In genomic region chr10:111925489-111925860, GRCm38 (mm10) we compare ENCODE assay signal across 8 mouse cellular contexts. TPM values are rescaled to one million over a fixed set of nuclear protein-coding genes. Genes with fewer than 3 reads are reported as not detected.
DNase-seq lines count a peak whose midpoint lies in the region; ATAC-seq and TF ChIP-seq lines count a peak whose summit lies in the region.

No protein-coding gene starts in this region.

- no peaks in the 10 kb centered on the region for H3K9me3 ChIP-seq in hindbrain, postnatal 0 days (ENCODE audit: low read length)

- peak; percentile 80 for TF ChIP-seq CTCF in hindbrain, postnatal 0 days (IDR thresholded peaks at IDR 0.05; ENCODE audit: low read depth)

- H3K4me3 ChIP-seq in hindbrain, postnatal 0 days (ENCODE audit: low read length): no peak overlapping the region

- no peaks in the 10 kb centered on the region for H3K27me3 ChIP-seq in hindbrain, postnatal 0 days (ENCODE audit: insufficient read depth, low read length)

- 0 out of 2 replicates have a peak, but pooled peaks cover 4% of the 10 kb centered on the region for H3K4me1 ChIP-seq in hindbrain, postnatal 0 days (ENCODE audit: insufficient read depth, low read length)

- WGBS in hindbrain, postnatal 0 days: 2% methylated on average over 10 of the region's 10 CpGs

- ATAC-seq in common myeloid progenitor, adult 5-6 weeks (replicated peaks; ENCODE audit: low read depth, poor library complexity, severe bottlenecking): peak; percentile 81
- peak; percentile 87 for ATAC-seq in hindbrain, postnatal 0 days
- ATAC-seq in megakaryocyte progenitor cell, adult 5-6 weeks (replicated peaks; ENCODE audit: poor library complexity): peak; percentile 85

- H3K4me2 ChIP-seq in hindbrain, postnatal 0 days (ENCODE audit: low read depth, low read length): peak overlapping the region; percentile 27; the same call in 1 of the 2 replicates

- H3K27ac ChIP-seq in hindbrain, postnatal 0 days: no peak overlapping the region

- DNase-seq in ZHBTc4 (ENCODE audit: low read depth, low spot score): peak; percentile 82
- peak; percentile 64 to 84 for DNase-seq in gastrocnemius, adult 8-10 months (ENCODE audit: low spot score in 2 of 2)
- DNase-seq in hindbrain, postnatal 0 days (ENCODE audit: low spot score): peak; percentile 97
- peak; percentile 83 for DNase-seq in left cerebral cortex, adult 11 months (ENCODE audit: low spot score)
- peak; percentile 94 for DNase-seq in right cerebral cortex, postnatal 14 days
- DNase-seq in urinary bladder, postnatal 36 days (ENCODE audit: low spot score in 2 of 2): peak; percentile 85 to 89

- no peak overlapping the region for H3K9ac ChIP-seq in hindbrain, postnatal 0 days (replicated peaks; ENCODE audit: low read length)

- no peaks in the 10 kb centered on the region for H3K36me3 ChIP-seq in hindbrain, postnatal 0 days (ENCODE audit: insufficient read depth, low read length)

RNA-seq across cellular contexts. Expression of gene Krr1, which starts 47.0 kb away (rescaled TPM):
- total RNA-seq in common myeloid progenitor, adult 5-6 weeks (2017): 49.8 and 51.7 TPM in 2 replicates
- 10 to 100 TPM; 24.5 to 29.6 (median 27.4) TPM for total RNA-seq in gastrocnemius, adult 8-10 months (2022)
- total RNA-seq in hindbrain, postnatal 0 days (2014; rRNA removed): 21.1 and 24.8 TPM in 2 replicates
- 24.9 and 28.8 TPM in 2 replicates for polyA plus RNA-seq in hindbrain, postnatal 0 days (2015; fragmentation: Nextera tagmentation; extraction: Ambion mirVana)
- 74.9 and 77.0 TPM in 2 replicates for total RNA-seq in megakaryocyte progenitor cell, adult 5-6 weeks (2015)
- total RNA-seq in megakaryocyte progenitor cell, adult 5-6 weeks (2017): 55.8 and 63.2 TPM in 2 replicates
